Mouse (Mus musculus) cerebellum, adult 2 months (tissue): ENCODE data around the gene Erc1. TPM values are rescaled to one million over a fixed set of nuclear protein-coding genes. Genes with fewer than 3 reads are reported as not detected.

ENCODE experiments used
- DNase-seq, 2 experiments: peaks; one replicate each; pipeline ENCODE4 v3.0.0; 2021
- H3K27ac ChIP-seq: fragments of 200-500 bp; 2 replicates; pipeline ENCODE4 v1.5.1; 2012; ENCODE audit warnings: low read length, control low read depth, inconsistent platforms; ENCODE audit not compliant: insufficient read depth
- H3K27me3 ChIP-seq: fragments of 200-500 bp; 2 replicates; pipeline ENCODE4 v1.6.1; 2012; ENCODE audit warnings: inconsistent platforms, mild to moderate bottlenecking, low read length, moderate library complexity; ENCODE audit not compliant: control insufficient read depth, insufficient read depth
- H3K4me1 ChIP-seq: fragments of 200-500 bp; 2 replicates; pipeline ENCODE4 v1.6.1; 2011; ENCODE audit warnings: low read length; ENCODE audit not compliant: control insufficient read depth, insufficient read depth
- H3K4me3 ChIP-seq: fragments of 200-500 bp; replicated peaks from 2 replicates; pipeline ENCODE3; 2011; ENCODE audit warnings: mild to moderate bottlenecking, low read depth, low read length, control low read depth; ENCODE audit not compliant: insufficient read depth
- CTCF ChIP-seq: fragments of 200-500 bp; IDR thresholded peaks from 2 replicates; pipeline ENCODE4 v1.5.1; 2011; ENCODE audit warnings: low read depth, mild to moderate bottlenecking, control low read depth, low read length, moderate library complexity, borderline replicate concordance; ENCODE audit not compliant: insufficient read depth
- POLR2A ChIP-seq: fragments of 200-500 bp; IDR thresholded peaks from 2 replicates; pipeline ENCODE4 v1.6.1; 2011; ENCODE audit warnings: low read length, control low read depth, borderline replicate concordance; ENCODE audit not compliant: insufficient read depth
- WGBS: fragments of 180-500 bp; shearing (Covaris S2); methylation state at CpG from one replicate; pipeline ENCODE4 v1.1.7; 2018; 5-methylcytosine and 5-hydroxymethylcytosine counted together
- polyA plus RNA-seq: library from polyadenylated mRNA; depleted of rRNA; stranded (reverse); fragments of >200 nt; gene quantifications from 2 replicates; pipeline ENCODE4 v1.2.3, GENCODE M21; 2012

The Erc1 gene
- polyA plus RNA-seq, 1 experiment, result 44.3 TPM

DNA sequence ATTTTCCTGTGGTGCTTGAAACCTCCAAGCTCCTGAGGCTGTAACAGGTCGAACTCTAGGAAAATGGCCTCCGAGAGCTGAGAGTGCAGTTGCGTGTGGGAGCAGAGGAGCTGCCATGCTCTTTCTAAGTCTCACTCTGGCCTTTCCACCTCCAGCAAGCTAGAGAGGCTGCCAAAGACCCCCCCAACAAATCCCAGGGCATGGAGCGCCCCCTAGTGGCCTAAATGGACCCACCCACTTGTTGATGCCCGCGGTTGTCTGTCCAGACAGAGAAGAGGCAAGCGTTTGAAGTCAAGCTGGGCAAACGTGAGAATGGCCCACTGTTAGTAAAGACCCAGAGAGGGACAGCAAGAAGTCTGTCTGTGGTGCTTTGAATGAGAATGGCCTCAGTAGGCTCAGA is 293.5 kb downstream of the Erc1 start:
- TF ChIP-seq POLR2A (no peak), CTCF (no peak)
- 68% methylated on average over 8 of the region's 8 CpGs for WGBS
- Histone ChIP-seq H3K27ac (no peak overlapping the region), H3K4me1 (no peaks in the 10 kb centered on the region), H3K4me3 (no peak overlapping the region), H3K27me3 (no peaks in the 10 kb centered on the region)
- DNase-seq, result no peak

DNA sequence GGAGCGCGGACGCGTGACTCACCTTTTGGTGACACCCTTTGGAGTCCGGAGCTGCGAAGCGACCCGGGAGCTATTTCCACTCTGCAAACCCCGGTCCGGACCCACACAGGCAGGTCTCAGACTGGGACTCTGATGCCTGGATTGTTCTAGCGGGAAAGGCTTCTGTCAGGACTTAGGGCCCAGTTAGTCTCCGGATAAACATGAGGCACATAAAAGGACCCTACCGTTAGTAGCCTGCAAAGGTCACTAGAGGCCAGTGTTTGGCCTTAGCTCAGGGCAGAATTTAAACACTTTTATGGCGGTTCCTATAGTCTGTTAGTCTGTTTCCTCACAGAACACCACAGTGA is 303.5 kb downstream of the Erc1 start:
- no peaks in the 10 kb centered on the region for H3K4me1 ChIP-seq
- DNase-seq, result no peak
- WGBS, result 6% methylated on average over 14 of the region's 14 CpGs
- TF ChIP-seq CTCF, result no peak
- TF ChIP-seq POLR2A, result no peak
- no peak overlapping the region for H3K27ac ChIP-seq
- peak overlapping the region; percentile 32 for H3K4me3 ChIP-seq
- H3K27me3 ChIP-seq, result no peaks in the 10 kb centered on the region

DNA sequence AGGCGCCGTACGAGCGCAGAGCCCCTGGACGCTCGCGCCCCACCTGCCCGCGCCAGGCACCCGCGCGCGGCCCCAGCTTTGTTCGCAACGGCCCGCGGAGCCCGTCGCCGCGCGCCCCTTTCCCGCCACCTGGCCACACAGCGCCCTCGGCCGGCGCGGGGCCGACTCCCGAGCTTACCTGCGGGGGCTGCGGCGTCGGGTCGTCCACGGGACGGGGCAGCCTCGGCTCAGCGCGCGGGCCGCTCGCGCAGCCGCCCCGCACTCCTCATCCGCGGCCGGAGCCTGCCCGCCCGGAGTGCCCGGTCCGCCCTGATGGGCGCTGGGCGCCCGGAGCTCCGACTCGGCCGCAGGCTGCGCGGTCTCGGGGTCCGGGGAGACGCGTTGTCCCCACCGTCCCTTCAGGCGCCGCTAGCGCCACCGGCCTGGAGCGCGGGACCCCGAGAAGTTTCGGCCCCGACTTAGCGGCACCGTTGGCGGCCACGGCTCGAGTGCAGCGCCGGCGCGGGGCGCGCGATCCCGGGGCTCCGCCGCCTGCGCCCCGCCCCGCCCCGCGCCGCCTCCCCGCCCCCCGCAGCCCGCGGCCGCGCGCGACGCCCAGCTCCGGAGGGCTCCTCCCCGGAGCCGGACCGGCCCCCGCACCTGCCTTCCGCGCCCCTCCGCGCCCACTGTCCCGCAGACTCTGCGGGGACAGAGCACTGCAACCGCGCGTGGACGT is 304.0 kb downstream of the Erc1 start, which contains the start of gene Wnt5b:
TSS of gene Wnt5b (minus strand) at position 545 of the 715 bp plus-strand sequence.
- no peaks in the 10 kb centered on the region for H3K27me3 ChIP-seq
- DNase-seq, result peak in 1 of 2 experiments; percentile 33
- no peaks in the 10 kb centered on the region for H3K4me1 ChIP-seq
- WGBS, result under 1% methylated on average over 114 of the region's 120 CpGs
- H3K27ac ChIP-seq, result no peak within 1 kb of the TSS
- H3K4me3 ChIP-seq, result peak within 1 kb of the TSS; percentile 32
- no peak for TF ChIP-seq CTCF
- no peak for TF ChIP-seq POLR2A

DNA sequence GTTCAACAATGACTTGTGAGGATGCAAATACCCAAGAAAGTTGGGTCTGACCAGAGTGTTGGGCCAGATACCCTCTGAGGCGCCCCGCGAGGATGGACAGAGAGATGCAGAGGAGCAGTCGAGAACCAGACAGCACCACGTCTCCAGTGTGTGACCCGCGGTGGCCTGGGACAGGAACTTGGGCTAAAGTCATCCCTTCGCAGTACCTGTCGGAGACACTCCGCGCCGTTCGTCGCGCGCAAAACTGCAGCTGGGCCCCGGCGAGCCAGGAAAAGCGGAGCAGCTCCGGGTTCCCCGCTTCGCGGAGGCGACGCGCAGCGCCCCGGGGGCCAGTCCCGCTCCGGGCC is 304.5 kb downstream of the Erc1 start:
- DNase-seq, result peak in 1 of 2 experiments; percentile 21
- H3K4me1 ChIP-seq, result no peaks in the 10 kb centered on the region
- WGBS, result 2% methylated on average over 30 of the region's 30 CpGs
- H3K27ac ChIP-seq, result no peak overlapping the region
- TF ChIP-seq CTCF (no peak), POLR2A (no peak)
- no peaks in the 10 kb centered on the region for H3K27me3 ChIP-seq
- no peak overlapping the region for H3K4me3 ChIP-seq

DNA sequence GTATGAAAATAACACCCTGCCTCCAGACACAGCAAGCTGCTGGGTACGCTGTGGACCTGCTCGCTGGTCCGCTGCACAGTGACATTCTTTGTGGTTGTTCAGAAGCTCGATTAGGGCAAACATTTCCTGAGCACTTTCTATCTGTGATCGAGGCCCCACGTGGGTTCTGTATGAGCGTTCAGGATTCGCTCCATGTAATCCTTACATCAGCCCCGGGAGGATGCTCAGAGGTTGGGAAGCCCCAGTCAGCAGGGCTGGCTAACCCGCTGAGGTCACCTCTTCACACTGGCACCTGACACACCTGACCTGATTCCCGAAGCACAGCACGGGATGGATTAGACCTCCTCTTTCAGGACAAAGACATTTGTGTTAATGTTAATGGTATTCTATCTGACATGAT is 312.1 kb downstream of the Erc1 start:
- WGBS, result 79% methylated on average over 12 of the region's 12 CpGs
- no peak overlapping the region for H3K27ac ChIP-seq
- TF ChIP-seq POLR2A, result no peak
- TF ChIP-seq CTCF, result no peak
- no peaks in the 10 kb centered on the region for H3K4me1 ChIP-seq
- no peak overlapping the region for H3K4me3 ChIP-seq
- H3K27me3 ChIP-seq, result no peaks in the 10 kb centered on the region
- DNase-seq, result no peak

DNA sequence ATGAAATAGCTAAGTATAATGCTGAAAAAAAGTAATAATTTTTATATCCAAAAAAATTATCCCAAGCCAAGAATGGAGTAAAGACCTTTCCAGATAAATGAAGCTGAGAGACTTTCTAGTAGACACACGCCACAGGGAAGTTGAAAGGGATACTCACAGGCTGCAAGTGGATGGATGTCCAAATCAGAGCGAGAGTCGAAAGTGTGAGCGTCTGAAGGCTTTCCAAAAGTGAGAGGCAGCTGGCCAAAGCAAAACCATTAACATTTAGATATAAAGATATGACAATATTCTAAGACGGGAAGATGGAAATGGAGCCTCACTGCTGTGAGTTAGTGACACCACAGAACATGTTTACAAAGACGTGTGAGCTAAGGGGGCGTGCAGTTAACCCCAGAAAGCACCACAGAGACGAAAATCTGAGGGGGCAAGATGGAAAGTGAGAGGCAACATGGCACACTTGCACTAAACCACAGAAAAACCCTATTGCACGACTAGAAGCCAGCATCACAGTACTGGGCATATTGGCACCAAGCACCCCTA is 314.7 kb downstream of the Erc1 start:
- no peak overlapping the region for H3K4me3 ChIP-seq
- no peak overlapping the region for H3K27ac ChIP-seq
- no peaks in the 10 kb centered on the region for H3K4me1 ChIP-seq
- H3K27me3 ChIP-seq, result no peaks in the 10 kb centered on the region
- WGBS, result 68% methylated on average over 9 of the region's 9 CpGs
- no peak for DNase-seq
- TF ChIP-seq CTCF (no peak), POLR2A (no peak)

DNA sequence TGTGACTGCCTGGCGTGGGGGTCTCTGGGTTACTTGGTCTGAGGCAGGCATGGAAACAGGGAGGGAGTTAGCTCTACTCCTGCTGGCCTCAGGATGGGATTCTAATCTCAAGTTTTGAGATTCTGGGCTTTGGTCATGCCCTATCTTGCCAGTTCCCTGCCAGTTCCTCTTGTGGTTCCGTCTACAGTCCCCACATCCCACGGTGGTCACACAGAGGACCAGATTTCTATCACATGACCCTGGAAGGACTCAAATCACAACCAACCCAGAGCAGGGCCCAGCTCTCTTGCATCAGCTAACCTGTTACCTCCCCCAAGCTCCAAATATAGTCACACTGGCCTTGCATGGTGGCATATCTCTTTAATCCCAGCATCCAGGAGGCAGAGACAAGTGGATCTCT is 318.3 kb downstream of the Erc1 start:
- Histone ChIP-seq H3K27ac (no peak overlapping the region), H3K4me3 (no peak overlapping the region), H3K27me3 (no peaks in the 10 kb centered on the region), H3K4me1 (no peaks in the 10 kb centered on the region)
- TF ChIP-seq POLR2A, result no peak
- no peak for DNase-seq
- WGBS, result 93% methylated on average over 3 of the region's 3 CpGs

DNA sequence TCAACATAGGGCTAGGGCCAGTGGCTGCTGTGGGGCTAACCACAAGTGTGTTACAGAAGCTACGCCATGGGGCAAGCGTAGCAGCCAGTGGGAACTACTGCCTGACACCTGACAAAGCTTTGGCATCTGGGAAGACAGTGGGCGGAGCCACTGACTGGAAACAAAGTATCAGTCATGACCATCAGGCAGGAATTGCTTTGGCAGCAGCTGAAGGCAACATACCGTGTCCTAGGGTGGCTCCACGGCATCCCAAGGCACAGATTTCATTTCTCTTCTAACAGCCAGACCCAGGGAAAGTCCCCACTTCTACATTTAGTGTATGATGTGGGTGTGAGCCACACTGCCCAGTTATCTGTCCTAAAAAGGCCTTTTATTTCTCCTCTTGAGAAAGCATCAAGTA is 321.5 kb downstream of the Erc1 start:
- Histone ChIP-seq H3K27me3 (no peaks in the 10 kb centered on the region), H3K4me3 (no peak overlapping the region), H3K4me1 (peaks cover 9% of the 10 kb centered on the region; the same call in 1 of the 2 replicates), H3K27ac (no peak overlapping the region)
- DNase-seq, result no peak
- 61% methylated on average over 5 of the region's 5 CpGs for WGBS
- TF ChIP-seq CTCF, result no peak
- TF ChIP-seq POLR2A, result no peak
